Mouse (Mus musculus) kidney, adult 8-10 months (tissue): ENCODE measurements around the gene Fmn2.
A peak's percentile ranks its signal among the peaks of the same experiment; 100 is the strongest.

ENCODE experiments used
- DNase-seq, 2 experiments: peaks; one replicate each; pipeline ENCODE4 v3.0.0; 2022

Fmn2 gene

GRCm38 (mm10) chr1:174670846-174671245 lies 169.2 kb downstream of the Fmn2 start:
- no peak for DNase-seq

GRCm38 (mm10) chr1:174674586-174674985 lies 173.0 kb downstream of the Fmn2 start:
- DNase-seq, result no peak

- DNase-seq, result no peak
Observed at GRCm38 (mm10) chr1:174675316-174675715, 173.7 kb downstream of the Fmn2 start.

- DNase-seq, result no peak
Observed at GRCm38 (mm10) chr1:174676187-174676586, 174.6 kb downstream of the Fmn2 start.

GRCm38 (mm10) chr1:174677211-174677610 lies 175.6 kb downstream of the Fmn2 start:
- DNase-seq, result no peak

GRCm38 (mm10) chr1:174689301-174689700 lies 187.7 kb downstream of the Fmn2 start:
- DNase-seq, result no peak

GRCm38 (mm10) chr1:174700871-174701270 lies 199.2 kb downstream of the Fmn2 start:
- no peak for DNase-seq

GRCm38 (mm10) chr1:174701835-174702234 lies 200.2 kb downstream of the Fmn2 start:
- DNase-seq, result no peak

GRCm38 (mm10) chr1:174703909-174704308 lies 202.3 kb downstream of the Fmn2 start:
- DNase-seq, result no peak

GRCm38 (mm10) chr1:174719729-174720458 lies 218.3 kb downstream of the Fmn2 start:
- DNase-seq, result no peak

- DNase-seq, result no peak
Observed at GRCm38 (mm10) chr1:174728771-174729170, 227.1 kb downstream of the Fmn2 start.

- no peak for DNase-seq
Observed at GRCm38 (mm10) chr1:174732715-174733114, 231.1 kb downstream of the Fmn2 start.

GRCm38 (mm10) chr1:174738958-174739357 lies 237.3 kb downstream of the Fmn2 start:
- peak; percentile 34 to 50 for DNase-seq

- DNase-seq, result peak in 1 of 2 experiments; percentile 48
Observed at GRCm38 (mm10) chr1:174742667-174743066, 241.0 kb downstream of the Fmn2 start.

- DNase-seq, result peak in 1 of 2 experiments; percentile 28
Observed at GRCm38 (mm10) chr1:174748520-174748919, 246.9 kb downstream of the Fmn2 start.

GRCm38 (mm10) chr1:174750893-174751461 lies 249.4 kb downstream of the Fmn2 start:
- DNase-seq, result no peak

- DNase-seq, result no peak
Observed at GRCm38 (mm10) chr1:174759354-174759753, 257.7 kb downstream of the Fmn2 start.

- no peak for DNase-seq
Observed at GRCm38 (mm10) chr1:174765757-174766156, 264.1 kb downstream of the Fmn2 start.

- peak in 1 of 2 experiments; percentile 20 for DNase-seq
Observed at GRCm38 (mm10) chr1:174766852-174767251, 265.2 kb downstream of the Fmn2 start.

- DNase-seq, result peak; percentile 7 to 14
Observed at GRCm38 (mm10) chr1:174771871-174772281, 270.3 kb downstream of the Fmn2 start.

GRCm38 (mm10) chr1:174781037-174781436 lies 279.4 kb downstream of the Fmn2 start:
- no peak for DNase-seq

- DNase-seq, result no peak
Observed at GRCm38 (mm10) chr1:174788617-174789016, 287.0 kb downstream of the Fmn2 start.

GRCm38 (mm10) chr1:174811846-174812245 lies 310.2 kb downstream of the Fmn2 start:
- no peak for DNase-seq

GRCm38 (mm10) chr1:174826562-174826961 lies 324.9 kb downstream of the Fmn2 start:
- no peak for DNase-seq

GRCm38 (mm10) chr1:174836861-174837260 lies 335.2 kb downstream of the Fmn2 start:
- no peak for DNase-seq
